Mouse (Mus musculus) ovary, adult 18-20 months (tissue): ENCODE measurements at regions not wholly inside any gene's neighbourhood (a gene's known extent, or its start where the extent isn't known, plus 50 kb on each side); places are given as distances from the start of the nearest gene placed in this dataset.

ENCODE experiments used
- DNase-seq: peaks from one replicate; pipeline ENCODE4 v3.0.0; 2022; ENCODE audit warnings: low spot score, mixed read lengths

- no peak for DNase-seq
Observed at GRCm38 (mm10) chr6:147686927-147687326, 211.3 kb downstream of the Ccdc91 start.

GRCm38 (mm10) chr6:147698255-147698654 lies 222.6 kb downstream of the Ccdc91 start:
- no peak for DNase-seq

GRCm38 (mm10) chr6:147699449-147699848 lies 223.8 kb downstream of the Ccdc91 start:
- no peak for DNase-seq

- DNase-seq: no peak
Observed at GRCm38 (mm10) chr6:147700629-147701028, 225.0 kb downstream of the Ccdc91 start.

- no peak for DNase-seq
Observed at GRCm38 (mm10) chr6:147701956-147702355, 226.3 kb downstream of the Ccdc91 start.

GRCm38 (mm10) chr6:147704297-147704696 lies 228.7 kb downstream of the Ccdc91 start:
- DNase-seq: no peak

- no peak for DNase-seq
Observed at GRCm38 (mm10) chr6:147705936-147706335, 230.3 kb downstream of the Ccdc91 start.

GRCm38 (mm10) chr6:147706741-147707140 lies 231.1 kb downstream of the Ccdc91 start:
- DNase-seq: no peak

GRCm38 (mm10) chr6:147718052-147718712 lies 242.6 kb downstream of the Ccdc91 start:
- DNase-seq: peak; percentile 35

- no peak for DNase-seq
Observed at GRCm38 (mm10) chr6:147718713-147719490, 243.3 kb downstream of the Ccdc91 start.

- no peak for DNase-seq
Observed at GRCm38 (mm10) chr6:147719539-147719938, 243.9 kb downstream of the Ccdc91 start.

- no peak for DNase-seq
Observed at GRCm38 (mm10) chr6:147723336-147723735, 247.7 kb downstream of the Ccdc91 start.

- DNase-seq: no peak
Observed at GRCm38 (mm10) chr6:147726987-147727386, 251.4 kb downstream of the Ccdc91 start.

GRCm38 (mm10) chr6:147727644-147728533 lies 252.3 kb downstream of the Ccdc91 start:
- DNase-seq: no peak

- DNase-seq: no peak
Observed at GRCm38 (mm10) chr6:147729721-147730120, 254.1 kb downstream of the Ccdc91 start.

GRCm38 (mm10) chr6:147738621-147739325 lies 263.1 kb downstream of the Ccdc91 start:
- DNase-seq: peak; percentile 20

GRCm38 (mm10) chr6:147741446-147741845 lies 265.8 kb downstream of the Ccdc91 start:
- no peak for DNase-seq

GRCm38 (mm10) chr6:147744081-147744480 lies 268.5 kb downstream of the Ccdc91 start:
- DNase-seq: no peak

- no peak for DNase-seq
Observed at GRCm38 (mm10) chr6:147745690-147746089, 270.1 kb downstream of the Ccdc91 start.

GRCm38 (mm10) chr6:147747945-147748344 lies 272.3 kb downstream of the Ccdc91 start:
- no peak for DNase-seq

- peak; percentile 37 for DNase-seq
Observed at GRCm38 (mm10) chr6:147752301-147752700, 276.7 kb downstream of the Ccdc91 start.

- no peak for DNase-seq
Observed at GRCm38 (mm10) chr6:147753828-147754227, 278.2 kb downstream of the Ccdc91 start.
